Mouse (Mus musculus): ENCODE data around the gene Ppp1r13l. TPM values are rescaled to one million over a fixed set of nuclear protein-coding genes. Genes with fewer than 3 reads are reported as not detected.

Ppp1r13l gene
- polyA plus RNA-seq (2012; rRNA removed), result 13.6 and 14.2 TPM in 2 replicates

- Histone ChIP-seq H3K4me3 (ENCODE audit: control insufficient read depth, insufficient read depth, low read length) (peak within 1 kb of the TSS; percentile 40), H3K27ac (ENCODE audit: control insufficient read depth, insufficient read depth, low read length) (no peak within 1 kb of the TSS), H3K4me1 (replicated peaks; ENCODE audit: control insufficient read depth, insufficient read depth, low read length) (peaks cover 22% of the 10 kb centered on the region), H3K27me3 (ENCODE audit: control insufficient read depth, insufficient read depth, low read length) (no peaks in the 10 kb centered on the region; the same call in 1 of the 2 replicates), H3K36me3 (ENCODE audit: control insufficient read depth, insufficient read depth, low read length) (no peaks in the 10 kb centered on the region)
- WGBS, result under 1% methylated on average over 31 of the region's 31 CpGs
- DNase-seq, result peak; percentile 79
- TF ChIP-seq POLR2A (IDR thresholded peaks at IDR 0.05; ENCODE audit: control insufficient read depth, extremely low read depth, insufficient read depth, low read length, poor library complexity) (0 out of 2 replicates have a peak, but pooled peaks have one; percentile 32), CTCF (IDR thresholded peaks at IDR 0.05; ENCODE audit: borderline replicate concordance, control insufficient read depth, extremely low read depth, insufficient read depth, low read length, poor library complexity) (no peak)
Measured at GRCm38 (mm10) chr7:19359299-19359891, at the start of gene Ppp1r13l, which contains the start of gene Cd3eap. Gene Ppp1r13l (plus strand): TSS chr7:19359749. Gene Cd3eap (minus strand): TSS chr7:19359483.

GRCm38 (mm10) chr7:19309884-19310641 is 49.5 kb upstream of the Ppp1r13l start, which contains the start of gene Fosb:
Gene Fosb (minus strand): TSS chr7:19310051.
- Histone ChIP-seq H3K4me3 (ENCODE audit: control insufficient read depth, insufficient read depth, low read length) (peak within 1 kb of the TSS; percentile 70), H3K36me3 (ENCODE audit: control insufficient read depth, insufficient read depth, low read length) (no peaks in the 10 kb centered on the region), H3K4me1 (replicated peaks; ENCODE audit: control insufficient read depth, insufficient read depth, low read length) (peaks cover 16% of the 10 kb centered on the region), H3K27me3 (ENCODE audit: control insufficient read depth, insufficient read depth, low read length) (peaks cover 2% of the 10 kb centered on the region; the same call in 1 of the 2 replicates), H3K27ac (ENCODE audit: control insufficient read depth, insufficient read depth, low read length) (no peak within 1 kb of the TSS)
- peak; percentile 91 for DNase-seq
- WGBS, result 1% methylated on average over 49 of the region's 49 CpGs
- TF ChIP-seq CTCF (IDR thresholded peaks at IDR 0.05; ENCODE audit: borderline replicate concordance, control insufficient read depth, extremely low read depth, insufficient read depth, low read length, poor library complexity), result peak; percentile 51; the same call in 1 of the 2 replicates
- 0 out of 2 replicates have a peak, but pooled peaks have one; percentile 13 for TF ChIP-seq POLR2A (IDR thresholded peaks at IDR 0.05; ENCODE audit: control insufficient read depth, extremely low read depth, insufficient read depth, low read length, poor library complexity)

GRCm38 (mm10) chr7:19311991-19312390 is 47.6 kb upstream of the Ppp1r13l start:
- WGBS, result 64% methylated on average over 4 of the region's 4 CpGs
- no peak for TF ChIP-seq POLR2A (IDR thresholded peaks at IDR 0.05; ENCODE audit: control insufficient read depth, extremely low read depth, insufficient read depth, low read length, poor library complexity)
- no peak for TF ChIP-seq CTCF (IDR thresholded peaks at IDR 0.05; ENCODE audit: borderline replicate concordance, control insufficient read depth, extremely low read depth, insufficient read depth, low read length, poor library complexity)

GRCm38 (mm10) chr7:19314033-19314432 is 45.5 kb upstream of the Ppp1r13l start:
- no peak overlapping the region for H3K27ac ChIP-seq (ENCODE audit: control insufficient read depth, insufficient read depth, low read length)
- no peak for TF ChIP-seq CTCF (IDR thresholded peaks at IDR 0.05; ENCODE audit: borderline replicate concordance, control insufficient read depth, extremely low read depth, insufficient read depth, low read length, poor library complexity)
- TF ChIP-seq POLR2A (IDR thresholded peaks at IDR 0.05; ENCODE audit: control insufficient read depth, extremely low read depth, insufficient read depth, low read length, poor library complexity), result no peak
- no peaks in the 10 kb centered on the region for H3K36me3 ChIP-seq (ENCODE audit: control insufficient read depth, insufficient read depth, low read length)
- H3K4me1 ChIP-seq (replicated peaks; ENCODE audit: control insufficient read depth, insufficient read depth, low read length), result peaks cover 6% of the 10 kb centered on the region
- H3K4me3 ChIP-seq (ENCODE audit: control insufficient read depth, insufficient read depth, low read length), result no peak overlapping the region
- 90% methylated on average over 5 of the region's 5 CpGs for WGBS
- no peak for DNase-seq
- H3K27me3 ChIP-seq (ENCODE audit: control insufficient read depth, insufficient read depth, low read length), result no peaks in the 10 kb centered on the region

More at GRCm38 (mm10) chr7:19311991-19312390, 47.6 kb upstream of the Ppp1r13l start:
- Histone ChIP-seq H3K4me3 (ENCODE audit: control insufficient read depth, insufficient read depth, low read length) (no peak overlapping the region), H3K4me1 (replicated peaks; ENCODE audit: control insufficient read depth, insufficient read depth, low read length) (peaks cover 16% of the 10 kb centered on the region), H3K27me3 (ENCODE audit: control insufficient read depth, insufficient read depth, low read length) (no peaks in the 10 kb centered on the region), H3K27ac (ENCODE audit: control insufficient read depth, insufficient read depth, low read length) (no peak overlapping the region), H3K36me3 (ENCODE audit: control insufficient read depth, insufficient read depth, low read length) (no peaks in the 10 kb centered on the region)
- DNase-seq, result no peak

GRCm38 (mm10) chr7:19316451-19317161 is 42.9 kb upstream of the Ppp1r13l start:
- Histone ChIP-seq H3K27ac (ENCODE audit: control insufficient read depth, insufficient read depth, low read length) (no peak overlapping the region), H3K36me3 (ENCODE audit: control insufficient read depth, insufficient read depth, low read length) (no peaks in the 10 kb centered on the region), H3K4me3 (ENCODE audit: control insufficient read depth, insufficient read depth, low read length) (no peak overlapping the region), H3K4me1 (replicated peaks; ENCODE audit: control insufficient read depth, insufficient read depth, low read length) (peaks cover 5% of the 10 kb centered on the region), H3K27me3 (ENCODE audit: control insufficient read depth, insufficient read depth, low read length) (no peaks in the 10 kb centered on the region)
- WGBS, result 7% methylated on average over 14 of the region's 14 CpGs
- TF ChIP-seq CTCF (IDR thresholded peaks at IDR 0.05; ENCODE audit: borderline replicate concordance, control insufficient read depth, extremely low read depth, insufficient read depth, low read length, poor library complexity) (no peak), POLR2A (IDR thresholded peaks at IDR 0.05; ENCODE audit: control insufficient read depth, extremely low read depth, insufficient read depth, low read length, poor library complexity) (no peak)
- DNase-seq, result no peak

- TF ChIP-seq CTCF (IDR thresholded peaks at IDR 0.05; ENCODE audit: borderline replicate concordance, control insufficient read depth, extremely low read depth, insufficient read depth, low read length, poor library complexity), result no peak
- TF ChIP-seq POLR2A (IDR thresholded peaks at IDR 0.05; ENCODE audit: control insufficient read depth, extremely low read depth, insufficient read depth, low read length, poor library complexity), result no peak
Measured at GRCm38 (mm10) chr7:19318201-19318600, 41.3 kb upstream of the Ppp1r13l start.

More at GRCm38 (mm10) chr7:19318201-19318600, 41.3 kb upstream of the Ppp1r13l start:
- Histone ChIP-seq H3K36me3 (ENCODE audit: control insufficient read depth, insufficient read depth, low read length) (no peaks in the 10 kb centered on the region), H3K4me1 (replicated peaks; ENCODE audit: control insufficient read depth, insufficient read depth, low read length) (peaks cover 5% of the 10 kb centered on the region), H3K27me3 (ENCODE audit: control insufficient read depth, insufficient read depth, low read length) (no peaks in the 10 kb centered on the region), H3K27ac (ENCODE audit: control insufficient read depth, insufficient read depth, low read length) (no peak overlapping the region), H3K4me3 (ENCODE audit: control insufficient read depth, insufficient read depth, low read length) (no peak overlapping the region)
- 84% methylated on average over 2 of the region's 2 CpGs for WGBS
- DNase-seq, result no peak
